Mouse (Mus musculus) heart, embryonic 13.5 days (tissue): ENCODE measurements around the gene Gen1. TPM values are rescaled to one million over a fixed set of nuclear protein-coding genes. Genes with fewer than 3 reads are reported as not detected.

Experiments
- ATAC-seq: fragments of 200-750 bp; cut with Nextera tagmentation; 2 replicates; pipeline ENCODE4 v1.8.0; 2017; ENCODE audit warnings: moderate TSS enrichment; ENCODE audit not compliant: insufficient number of reproducible peaks, low FRiP score, low TSS enrichment; ENCODE audit errors: extremely low read depth
- H3K27ac ChIP-seq: fragments of 300-500 bp; sonication (generic); replicated peaks from 2 replicates; pipeline ENCODE4 v1.5.1; 2015; ENCODE audit warnings: moderate library complexity, mild to moderate bottlenecking, inconsistent platforms
- H3K27me3 ChIP-seq: fragments of 300-500 bp; sonication (generic); replicated peaks from 2 replicates; pipeline ENCODE4 v1.6.1; 2015; ENCODE audit warnings: mild to moderate bottlenecking, inconsistent platforms
- H3K36me3 ChIP-seq: fragments of 300-500 bp; sonication (generic); 2 replicates; pipeline ENCODE4 v1.6.1; 2015; ENCODE audit warnings: mild to moderate bottlenecking, inconsistent platforms
- H3K4me1 ChIP-seq: fragments of 300-500 bp; sonication (generic); 2 replicates; pipeline ENCODE4 v1.6.1; 2015; ENCODE audit warnings: inconsistent platforms
- H3K4me2 ChIP-seq: fragments of 300-500 bp; sonication (generic); 2 replicates; pipeline ENCODE4 v1.6.1; 2015; ENCODE audit warnings: inconsistent platforms, mild to moderate bottlenecking, moderate library complexity
- H3K4me3 ChIP-seq: fragments of 300-500 bp; sonication (generic); 2 replicates; pipeline ENCODE4 v1.5.1; 2015; ENCODE audit warnings: moderate library complexity, mild to moderate bottlenecking, inconsistent platforms
- H3K9ac ChIP-seq: fragments of 300-500 bp; sonication (generic); 2 replicates; pipeline ENCODE4 v1.6.1; 2015; ENCODE audit warnings: inconsistent platforms, mild to moderate bottlenecking, moderate library complexity
- H3K9me3 ChIP-seq: fragments of 300-500 bp; sonication (generic); 2 replicates; pipeline ENCODE4 v1.6.1; 2016; ENCODE audit warnings: inconsistent platforms
- WGBS: fragments of 180-500 bp; shearing (Covaris S2); methylation state at CpG from one replicate; pipeline ENCODE4 v1.1.7; 2015; ENCODE audit warnings: mixed read lengths; 5-methylcytosine and 5-hydroxymethylcytosine counted together
- polyA plus RNA-seq: library from polyadenylated mRNA; unstranded; fragments of >200 nt; fragmentation: Nextera tagmentation; extraction: Ambion mirVana; gene quantifications from 2 replicates; pipeline ENCODE4 v1.2.1, GENCODE M21; 2015

Gen1 gene
- polyA plus RNA-seq, result 6.8 and 7.2 TPM in 2 replicates

GRCm38 (mm10) chr12:11265382-11266281 is at the start of gene Gen1, which contains the start of gene Smc6:
TSS of gene Gen1 (minus strand) at chr12:11265801.
TSS of gene Smc6 (plus strand) at chr12:11265886.
- H3K36me3 ChIP-seq, result 0 out of 2 replicates have a peak, but pooled peaks cover 3% of the 10 kb centered on the region
- H3K4me2 ChIP-seq, result peak within 1 kb of the TSS; percentile 96
- peak within 1 kb of the TSS; percentile 97 for H3K27ac ChIP-seq
- peak; percentile 99 for ATAC-seq
- no peaks in the 10 kb centered on the region for H3K27me3 ChIP-seq
- H3K9me3 ChIP-seq, result no peaks in the 10 kb centered on the region
- peak within 1 kb of the TSS; percentile 99 for H3K9ac ChIP-seq
- H3K4me1 ChIP-seq, result peaks cover 44% of the 10 kb centered on the region
- WGBS, result under 1% methylated on average over 83 of the region's 83 CpGs
- H3K4me3 ChIP-seq, result peak within 1 kb of the TSS; percentile 95

- H3K27me3 ChIP-seq, result no peaks in the 10 kb centered on the region
- 75% methylated on average over 1 of the region's 1 CpGs for WGBS
- no peak for ATAC-seq
- H3K9ac ChIP-seq, result no peak overlapping the region
- H3K9me3 ChIP-seq, result no peaks in the 10 kb centered on the region
- no peak overlapping the region for H3K4me2 ChIP-seq
- no peak overlapping the region for H3K27ac ChIP-seq
- H3K4me1 ChIP-seq, result no peaks in the 10 kb centered on the region
- peaks cover 73% of the 10 kb centered on the region for H3K36me3 ChIP-seq
- no peak overlapping the region for H3K4me3 ChIP-seq
Observed at GRCm38 (mm10) chr12:11313840-11314239, 48.2 kb upstream of the Gen1 start.

- 94% methylated on average over 2 of the region's 2 CpGs for WGBS
- ATAC-seq, result no peak
- no peaks in the 10 kb centered on the region for H3K27me3 ChIP-seq
- no peak overlapping the region for H3K4me3 ChIP-seq
- H3K4me2 ChIP-seq, result no peak overlapping the region
- H3K9me3 ChIP-seq, result no peaks in the 10 kb centered on the region
- no peak overlapping the region for H3K9ac ChIP-seq
- no peaks in the 10 kb centered on the region for H3K4me1 ChIP-seq
- no peak overlapping the region for H3K27ac ChIP-seq
- H3K36me3 ChIP-seq, result peaks cover 77% of the 10 kb centered on the region
Observed at GRCm38 (mm10) chr12:11311106-11311505, 45.5 kb upstream of the Gen1 start.

GRCm38 (mm10) chr12:11306753-11307645 is 41.4 kb upstream of the Gen1 start:
- no peaks in the 10 kb centered on the region for H3K27me3 ChIP-seq
- no peak for ATAC-seq
- no peaks in the 10 kb centered on the region for H3K9me3 ChIP-seq
- no peak overlapping the region for H3K27ac ChIP-seq
- no peak overlapping the region for H3K4me2 ChIP-seq
- peaks cover 84% of the 10 kb centered on the region for H3K36me3 ChIP-seq
- 85% methylated on average over 8 of the region's 8 CpGs for whole genome bisulfite sequencing
- H3K4me3 ChIP-seq, result no peak overlapping the region
- no peaks in the 10 kb centered on the region for H3K4me1 ChIP-seq
- H3K9ac ChIP-seq, result no peak overlapping the region

- no peaks in the 10 kb centered on the region for H3K9me3 ChIP-seq
- no peaks in the 10 kb centered on the region for H3K4me1 ChIP-seq
- no peak overlapping the region for H3K27ac ChIP-seq
- no peak for ATAC-seq
- H3K9ac ChIP-seq, result no peak overlapping the region
- H3K4me2 ChIP-seq, result no peak overlapping the region
- WGBS, result 91% methylated on average over 1 of the region's 1 CpGs
- no peak overlapping the region for H3K4me3 ChIP-seq
- peaks cover 87% of the 10 kb centered on the region for H3K36me3 ChIP-seq
- no peaks in the 10 kb centered on the region for H3K27me3 ChIP-seq
Observed at GRCm38 (mm10) chr12:11300858-11301257, 35.3 kb upstream of the Gen1 start.

- Histone ChIP-seq H3K9me3 (no peaks in the 10 kb centered on the region), H3K27me3 (no peaks in the 10 kb centered on the region), H3K4me2 (no peak overlapping the region), H3K36me3 (peaks cover 83% of the 10 kb centered on the region), H3K27ac (no peak overlapping the region), H3K4me1 (no peaks in the 10 kb centered on the region), H3K9ac (no peak overlapping the region), H3K4me3 (no peak overlapping the region)
- ATAC-seq, result no peak
- WGBS, result 84% methylated on average over 2 of the region's 2 CpGs
Observed at GRCm38 (mm10) chr12:11286382-11286781, 20.8 kb upstream of the Gen1 start.

- WGBS, result 94% methylated on average over 2 of the region's 2 CpGs
- no peak overlapping the region for H3K27ac ChIP-seq
- H3K4me1 ChIP-seq, result no peaks in the 10 kb centered on the region
- H3K36me3 ChIP-seq, result peaks cover 80% of the 10 kb centered on the region
- H3K4me3 ChIP-seq, result no peak overlapping the region
- H3K9me3 ChIP-seq, result no peaks in the 10 kb centered on the region
- ATAC-seq, result no peak
- no peaks in the 10 kb centered on the region for H3K27me3 ChIP-seq
- no peak overlapping the region for H3K9ac ChIP-seq
- no peak overlapping the region for H3K4me2 ChIP-seq
Observed at GRCm38 (mm10) chr12:11281584-11281983, 16.0 kb upstream of the Gen1 start.

GRCm38 (mm10) chr12:11279886-11280285 is 14.3 kb upstream of the Gen1 start:
- Histone ChIP-seq H3K27ac (no peak overlapping the region), H3K9ac (no peak overlapping the region), H3K36me3 (peaks cover 74% of the 10 kb centered on the region), H3K4me2 (no peak overlapping the region), H3K27me3 (no peaks in the 10 kb centered on the region), H3K9me3 (no peaks in the 10 kb centered on the region), H3K4me3 (no peak overlapping the region), H3K4me1 (peaks cover 2% of the 10 kb centered on the region; the same call in 1 of the 2 replicates)
- no peak for ATAC-seq
- 84% methylated on average over 3 of the region's 3 CpGs for WGBS

GRCm38 (mm10) chr12:11277207-11277606 is 11.6 kb upstream of the Gen1 start:
- peaks cover 9% of the 10 kb centered on the region; the same call in 1 of the 2 replicates for H3K4me1 ChIP-seq
- no peak overlapping the region for H3K27ac ChIP-seq
- H3K9me3 ChIP-seq, result no peaks in the 10 kb centered on the region
- H3K4me3 ChIP-seq, result no peak overlapping the region
- H3K27me3 ChIP-seq, result no peaks in the 10 kb centered on the region
- no peak for ATAC-seq
- 94% methylated on average over 6 of the region's 6 CpGs for WGBS
- no peak overlapping the region for H3K9ac ChIP-seq
- H3K4me2 ChIP-seq, result no peak overlapping the region
- H3K36me3 ChIP-seq, result peaks cover 79% of the 10 kb centered on the region

- Histone ChIP-seq H3K4me3 (no peak overlapping the region), H3K27me3 (no peaks in the 10 kb centered on the region), H3K4me1 (peaks cover 9% of the 10 kb centered on the region; the same call in 1 of the 2 replicates), H3K27ac (no peak overlapping the region), H3K9ac (no peak overlapping the region), H3K36me3 (peaks cover 79% of the 10 kb centered on the region), H3K9me3 (no peaks in the 10 kb centered on the region), H3K4me2 (no peak overlapping the region)
- WGBS, result 96% methylated on average over 2 of the region's 2 CpGs
- no peak for ATAC-seq
Observed at GRCm38 (mm10) chr12:11276632-11277031, 11.0 kb upstream of the Gen1 start.

GRCm38 (mm10) chr12:11273185-11273584 is 7.6 kb upstream of the Gen1 start:
- no peaks in the 10 kb centered on the region for H3K9me3 ChIP-seq
- no peak for ATAC-seq
- H3K36me3 ChIP-seq, result peaks cover 54% of the 10 kb centered on the region
- H3K27ac ChIP-seq, result no peak overlapping the region
- peaks cover 25% of the 10 kb centered on the region for H3K4me1 ChIP-seq
- no peak overlapping the region for H3K4me3 ChIP-seq
- no peaks in the 10 kb centered on the region for H3K27me3 ChIP-seq
- H3K4me2 ChIP-seq, result no peak overlapping the region
- H3K9ac ChIP-seq, result no peak overlapping the region
- 44% methylated on average over 1 of the region's 1 CpGs for WGBS
